Mouse (Mus musculus): ENCODE data around the gene Cfi. TPM values are rescaled to one million over a fixed set of nuclear protein-coding genes. Genes with fewer than 3 reads are reported as not detected.

Cfi gene
- polyA plus RNA-seq, 1 experiment from 2014 or later = 72.0 TPM

DNA sequence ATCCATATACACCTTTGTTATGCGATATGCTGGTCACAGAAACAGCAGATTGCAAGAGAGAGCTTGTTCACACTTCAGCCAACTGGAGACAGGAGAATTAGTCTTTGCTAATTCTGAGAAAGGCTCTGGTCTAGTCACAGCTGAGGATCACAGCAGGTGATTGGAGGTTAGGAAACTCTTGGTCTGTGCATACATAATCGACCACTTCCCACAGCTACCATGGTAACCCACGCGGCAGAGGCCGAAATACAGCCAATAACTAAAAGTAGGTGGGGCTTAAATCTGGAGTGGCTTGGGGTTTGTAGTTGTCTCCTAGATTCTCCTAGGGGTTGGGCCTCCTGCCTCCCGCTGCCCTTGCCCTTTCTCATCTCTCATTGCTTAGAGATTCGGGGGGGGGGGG lies 2.3 kb downstream of the Cfi start:
- Histone ChIP-seq H3K36me3 (ENCODE audit: control insufficient read depth, insufficient read depth, low read length) (no peaks in the 10 kb centered on the region), H3K4me3 (ENCODE audit: low read depth, low read length) (no peak overlapping the region), H3K9ac (ENCODE audit: low read depth, low read length) (no peak overlapping the region), H3K4me1 (replicated peaks; ENCODE audit: control insufficient read depth, insufficient read depth, low read length) (no peaks in the 10 kb centered on the region), H3K4me2 (peak overlapping the region; percentile 42; the same call in 1 of the 2 replicates), H3K27ac (ENCODE audit: low read depth, low read length) (no peak overlapping the region), H3K9me3 (ENCODE audit: control insufficient read depth, low read length) (no peaks in the 10 kb centered on the region), H3K27me3 (replicated peaks; ENCODE audit: control insufficient read depth, insufficient read depth, low read length) (no peaks in the 10 kb centered on the region)
- no peak; the same call in 1 of the 2 replicates for ATAC-seq (replicated peaks; ENCODE audit: low FRiP score)
- no peak for DNase-seq (ENCODE audit: low spot score)
- WGBS = 59% methylated on average over 6 of the region's 7 CpGs

DNA sequence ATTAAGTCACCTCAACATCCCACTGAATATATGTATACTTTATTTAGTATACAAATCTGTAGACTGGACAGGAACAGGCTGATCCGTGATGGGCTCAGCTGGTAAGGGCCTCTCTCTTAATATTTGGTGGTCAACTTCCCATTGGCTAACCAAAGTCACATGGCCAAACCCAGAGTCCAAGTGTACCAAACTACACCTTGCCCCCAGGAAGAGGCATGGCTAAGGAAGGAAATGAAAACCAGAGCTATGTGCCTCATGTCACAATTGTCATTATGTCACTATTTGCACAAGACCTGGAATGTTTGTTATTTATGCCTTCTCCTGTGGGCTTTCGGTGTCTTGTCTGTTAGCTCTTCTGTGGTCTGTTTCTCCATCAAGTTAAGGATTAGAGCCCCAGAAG lies 10.2 kb downstream of the Cfi start:
- Histone ChIP-seq H3K36me3 (ENCODE audit: control insufficient read depth, insufficient read depth, low read length) (no peaks in the 10 kb centered on the region), H3K27ac (ENCODE audit: low read depth, low read length) (no peak overlapping the region), H3K27me3 (replicated peaks; ENCODE audit: control insufficient read depth, insufficient read depth, low read length) (no peaks in the 10 kb centered on the region), H3K4me1 (replicated peaks; ENCODE audit: control insufficient read depth, insufficient read depth, low read length) (0 out of 2 replicates have a peak, but pooled peaks cover 3% of the 10 kb centered on the region), H3K9ac (ENCODE audit: low read depth, low read length) (no peak overlapping the region), H3K4me3 (ENCODE audit: low read depth, low read length) (no peak overlapping the region), H3K9me3 (ENCODE audit: control insufficient read depth, low read length) (no peaks in the 10 kb centered on the region), H3K4me2 (no peak overlapping the region)
- no peak for ATAC-seq (replicated peaks; ENCODE audit: low FRiP score)
- 68% methylated on average over 2 of the region's 2 CpGs for WGBS
- DNase-seq (ENCODE audit: low spot score) = no peak

DNA sequence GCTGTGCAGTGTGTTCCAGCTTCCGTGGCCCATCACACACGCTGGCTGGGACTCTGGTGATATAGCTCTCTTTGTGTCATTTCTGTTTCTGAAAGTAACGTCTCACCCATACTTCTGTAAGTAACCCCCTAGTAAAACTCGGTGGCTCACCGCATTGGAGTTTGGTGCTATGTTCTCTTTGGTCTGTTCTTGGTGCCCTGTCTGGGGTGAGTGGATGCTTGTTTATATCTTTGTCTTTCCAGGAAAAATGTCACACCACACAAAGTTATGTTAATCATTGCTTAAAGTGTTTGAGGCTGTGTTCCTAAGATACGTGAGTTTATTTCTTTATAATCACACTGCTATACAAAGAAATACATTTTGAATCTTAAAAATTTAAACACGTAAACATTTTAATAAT lies 11.2 kb downstream of the Cfi start:
- H3K27ac ChIP-seq (ENCODE audit: low read depth, low read length) = no peak overlapping the region
- 74% methylated on average over 7 of the region's 7 CpGs for WGBS
- 0 out of 2 replicates have a peak, but pooled peaks cover 3% of the 10 kb centered on the region for H3K4me1 ChIP-seq (replicated peaks; ENCODE audit: control insufficient read depth, insufficient read depth, low read length)
- H3K4me3 ChIP-seq (ENCODE audit: low read depth, low read length) = no peak overlapping the region
- H3K9me3 ChIP-seq (ENCODE audit: control insufficient read depth, low read length) = no peaks in the 10 kb centered on the region
- no peak overlapping the region for H3K9ac ChIP-seq (ENCODE audit: low read depth, low read length)
- H3K27me3 ChIP-seq (replicated peaks; ENCODE audit: control insufficient read depth, insufficient read depth, low read length) = no peaks in the 10 kb centered on the region
- H3K36me3 ChIP-seq (ENCODE audit: control insufficient read depth, insufficient read depth, low read length) = no peaks in the 10 kb centered on the region
- ATAC-seq (replicated peaks; ENCODE audit: low FRiP score) = no peak
- DNase-seq (ENCODE audit: low spot score) = no peak
- H3K4me2 ChIP-seq = no peak overlapping the region

DNA sequence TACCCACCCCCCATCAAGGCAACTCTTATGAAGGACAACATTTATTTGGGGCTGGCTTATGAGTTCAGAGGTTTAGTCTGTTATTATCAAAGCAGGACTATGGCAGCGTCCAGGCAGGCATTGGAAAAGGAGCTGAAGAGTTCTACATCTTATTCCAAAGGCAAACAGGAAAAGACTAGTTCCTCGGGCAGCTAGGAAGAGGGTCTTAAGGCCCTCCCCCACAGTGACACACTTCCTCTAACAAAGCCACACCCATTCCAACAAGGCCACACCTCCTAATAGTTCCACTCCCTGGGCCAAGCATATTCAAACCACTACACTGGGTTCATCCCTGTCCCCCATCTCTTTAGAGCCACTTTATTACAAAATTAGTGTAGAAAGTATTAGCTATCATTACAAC lies 26.9 kb downstream of the Cfi start:
- H3K27me3 ChIP-seq (replicated peaks; ENCODE audit: control insufficient read depth, insufficient read depth, low read length) = no peaks in the 10 kb centered on the region
- H3K36me3 ChIP-seq (ENCODE audit: control insufficient read depth, insufficient read depth, low read length) = peaks cover 2% of the 10 kb centered on the region; the same call in 1 of the 2 replicates
- 0 out of 2 replicates have a peak, but pooled peaks cover 1% of the 10 kb centered on the region for H3K9me3 ChIP-seq (ENCODE audit: control insufficient read depth, low read length)
- DNase-seq (ENCODE audit: low spot score) (no peak), ATAC-seq (replicated peaks; ENCODE audit: low FRiP score) (no peak)
- H3K27ac ChIP-seq (ENCODE audit: low read depth, low read length) = no peak overlapping the region
- no peak overlapping the region for H3K4me2 ChIP-seq
- no peak overlapping the region for H3K4me3 ChIP-seq (ENCODE audit: low read depth, low read length)
- WGBS = 60% methylated on average over 2 of the region's 2 CpGs
- no peak overlapping the region for H3K9ac ChIP-seq (ENCODE audit: low read depth, low read length)
- H3K4me1 ChIP-seq (replicated peaks; ENCODE audit: control insufficient read depth, insufficient read depth, low read length) = no peaks in the 10 kb centered on the region

DNA sequence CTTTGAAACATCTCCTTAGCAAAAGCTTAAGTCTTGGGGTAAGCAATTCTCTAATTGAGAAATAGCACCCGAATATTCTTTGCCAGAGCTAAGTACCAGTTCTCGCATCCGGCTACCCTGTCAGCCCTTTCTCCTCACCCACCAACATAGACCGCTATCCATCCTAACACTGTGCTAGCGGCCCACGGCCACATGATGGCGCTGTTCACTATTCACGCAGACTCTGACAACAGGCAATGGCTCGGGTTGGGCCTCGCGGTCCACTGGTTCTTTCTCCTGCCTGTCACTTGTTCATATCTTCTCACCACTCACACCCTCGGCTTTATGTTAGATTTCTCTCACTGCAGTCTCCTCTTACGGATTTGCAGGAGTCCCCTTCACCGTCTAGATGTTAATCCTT lies 28.0 kb downstream of the Cfi start:
- H3K9ac ChIP-seq (ENCODE audit: low read depth, low read length) = no peak overlapping the region
- H3K27ac ChIP-seq (ENCODE audit: low read depth, low read length) = no peak overlapping the region
- peaks cover 2% of the 10 kb centered on the region; the same call in 1 of the 2 replicates for H3K36me3 ChIP-seq (ENCODE audit: control insufficient read depth, insufficient read depth, low read length)
- H3K4me1 ChIP-seq (replicated peaks; ENCODE audit: control insufficient read depth, insufficient read depth, low read length) = no peaks in the 10 kb centered on the region
- DNase-seq (ENCODE audit: low spot score) = no peak
- no peak overlapping the region for H3K4me3 ChIP-seq (ENCODE audit: low read depth, low read length)
- H3K4me2 ChIP-seq = no peak overlapping the region
- peak; percentile 64; the same call in 1 of the 2 replicates for ATAC-seq (replicated peaks; ENCODE audit: low FRiP score)
- H3K9me3 ChIP-seq (ENCODE audit: control insufficient read depth, low read length) = no peaks in the 10 kb centered on the region
- no peaks in the 10 kb centered on the region for H3K27me3 ChIP-seq (replicated peaks; ENCODE audit: control insufficient read depth, insufficient read depth, low read length)
- 44% methylated on average over 14 of the region's 14 CpGs for WGBS

DNA sequence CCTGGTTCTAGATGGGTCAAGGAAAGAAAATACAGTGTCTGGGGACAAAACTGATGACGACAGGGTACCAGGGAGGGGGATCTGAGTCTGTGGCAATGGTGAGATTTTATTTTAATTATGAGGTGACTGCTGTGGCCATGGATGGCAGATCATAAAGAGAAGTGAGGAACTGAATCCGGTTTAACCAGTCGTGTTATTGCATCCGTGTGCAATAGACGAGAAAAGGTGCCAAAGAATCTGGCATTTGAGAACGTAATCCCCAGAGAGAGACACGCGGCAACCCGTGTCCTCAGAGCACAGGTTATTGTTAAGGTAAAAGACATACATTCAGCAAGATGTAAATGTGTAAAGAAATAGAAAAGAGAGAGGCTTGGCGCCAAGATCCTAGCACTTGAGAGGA lies 41.6 kb downstream of the Cfi start:
- DNase-seq (ENCODE audit: low spot score) (no peak), ATAC-seq (replicated peaks; ENCODE audit: low FRiP score) (no peak)
- Histone ChIP-seq H3K9ac (ENCODE audit: low read depth, low read length) (no peak overlapping the region), H3K4me2 (peak overlapping the region; percentile 82), H3K4me1 (replicated peaks; ENCODE audit: control insufficient read depth, insufficient read depth, low read length) (peaks cover 9% of the 10 kb centered on the region), H3K27me3 (replicated peaks; ENCODE audit: control insufficient read depth, insufficient read depth, low read length) (no peaks in the 10 kb centered on the region), H3K4me3 (ENCODE audit: low read depth, low read length) (no peak overlapping the region), H3K27ac (ENCODE audit: low read depth, low read length) (no peak overlapping the region), H3K36me3 (ENCODE audit: control insufficient read depth, insufficient read depth, low read length) (no peaks in the 10 kb centered on the region), H3K9me3 (ENCODE audit: control insufficient read depth, low read length) (no peaks in the 10 kb centered on the region)
- 91% methylated on average over 10 of the region's 10 CpGs for WGBS

DNA sequence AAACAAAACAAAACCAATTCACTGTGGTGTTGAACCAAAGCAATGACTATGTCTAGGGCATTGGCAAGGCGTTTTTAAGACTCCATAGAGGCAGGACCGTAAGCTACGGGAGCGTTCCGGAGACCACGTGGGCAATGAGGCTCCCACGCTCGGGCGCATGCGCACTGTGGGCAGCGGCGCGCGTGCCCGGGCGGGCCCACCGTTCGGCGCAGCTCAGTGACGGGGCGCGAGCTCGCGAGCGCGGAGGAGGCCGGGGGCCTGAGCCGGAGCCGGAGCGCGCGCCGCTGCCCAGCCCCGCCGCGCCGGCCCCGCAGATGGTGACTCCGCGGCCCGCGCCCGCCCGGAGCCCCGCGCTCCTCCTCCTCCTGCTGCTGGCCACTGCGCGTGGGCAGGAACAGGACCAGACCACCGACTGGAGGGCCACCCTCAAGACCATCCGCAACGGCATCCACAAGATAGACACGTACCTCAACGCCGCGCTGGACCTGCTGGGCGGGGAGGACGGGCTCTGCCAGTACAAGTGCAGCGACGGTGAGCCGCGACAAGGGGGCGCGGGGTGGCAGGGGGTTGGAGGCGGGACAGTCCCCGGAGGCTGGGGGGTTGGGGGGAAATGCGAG lies 42.8 kb downstream of the Cfi start, which contains the start of gene Pla2g12a:
Gene Pla2g12a (plus strand): TSS at position 202 of the 617 bp plus-strand sequence.
- peak within 1 kb of the TSS; percentile 82 for H3K4me2 ChIP-seq
- ATAC-seq (replicated peaks; ENCODE audit: low FRiP score) (peak; percentile 81), DNase-seq (ENCODE audit: low spot score) (peak; percentile 86)
- no peaks in the 10 kb centered on the region for H3K36me3 ChIP-seq (ENCODE audit: control insufficient read depth, insufficient read depth, low read length)
- H3K9ac ChIP-seq (ENCODE audit: low read depth, low read length) = peak within 1 kb of the TSS; percentile 81
- peak within 1 kb of the TSS; percentile 86 for H3K4me3 ChIP-seq (ENCODE audit: low read depth, low read length)
- H3K27me3 ChIP-seq (replicated peaks; ENCODE audit: control insufficient read depth, insufficient read depth, low read length) = no peaks in the 10 kb centered on the region
- no peaks in the 10 kb centered on the region for H3K9me3 ChIP-seq (ENCODE audit: control insufficient read depth, low read length)
- peaks cover 20% of the 10 kb centered on the region for H3K4me1 ChIP-seq (replicated peaks; ENCODE audit: control insufficient read depth, insufficient read depth, low read length)
- H3K27ac ChIP-seq (ENCODE audit: low read depth, low read length) = peak within 1 kb of the TSS; percentile 74
- under 1% methylated on average over 57 of the region's 66 CpGs for WGBS

DNA sequence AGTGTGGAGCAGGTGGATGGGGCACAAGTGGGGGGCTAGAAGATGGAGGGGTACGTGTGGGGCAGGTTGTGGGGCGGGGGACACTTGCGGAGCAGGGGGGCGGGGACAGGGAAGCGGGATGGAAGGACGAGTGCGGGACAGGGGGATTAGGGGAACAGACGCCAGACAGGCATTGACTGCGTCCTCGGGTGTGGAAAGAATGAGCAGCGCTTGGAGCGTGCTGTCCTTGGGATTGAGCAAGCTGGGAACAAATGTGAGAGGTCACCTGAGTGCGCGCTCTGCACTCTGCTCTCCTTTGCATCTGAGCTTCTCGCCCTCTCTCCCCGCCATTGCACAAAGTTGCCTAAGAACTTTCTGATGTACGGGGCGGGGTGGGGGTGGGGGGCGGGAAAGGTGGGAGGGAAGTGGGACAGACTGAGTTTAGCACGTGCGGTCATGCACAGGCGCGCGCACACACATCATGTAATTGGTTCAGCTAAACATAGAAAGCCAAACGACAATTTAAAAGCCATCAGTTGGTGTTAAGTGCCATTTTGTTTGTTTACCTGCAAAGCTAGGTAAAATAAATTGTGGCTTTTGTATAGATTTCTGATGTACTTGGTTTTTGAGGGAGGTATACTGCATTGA lies 43.6 kb downstream of the Cfi start:
- H3K9me3 ChIP-seq (ENCODE audit: control insufficient read depth, low read length) = no peaks in the 10 kb centered on the region
- no peaks in the 10 kb centered on the region for H3K36me3 ChIP-seq (ENCODE audit: control insufficient read depth, insufficient read depth, low read length)
- ATAC-seq (replicated peaks; ENCODE audit: low FRiP score) (peak; percentile 47), DNase-seq (ENCODE audit: low spot score) (peak; percentile 68)
- H3K9ac ChIP-seq (ENCODE audit: low read depth, low read length) = peak overlapping the region; percentile 81
- peak overlapping the region; percentile 82 for H3K4me2 ChIP-seq
- 1% methylated on average over 25 of the region's 25 CpGs for WGBS
- H3K27ac ChIP-seq (ENCODE audit: low read depth, low read length) = peak overlapping the region; percentile 74
- H3K27me3 ChIP-seq (replicated peaks; ENCODE audit: control insufficient read depth, insufficient read depth, low read length) = no peaks in the 10 kb centered on the region
- H3K4me3 ChIP-seq (ENCODE audit: low read depth, low read length) = peak overlapping the region; percentile 86
- H3K4me1 ChIP-seq (replicated peaks; ENCODE audit: control insufficient read depth, insufficient read depth, low read length) = peaks cover 24% of the 10 kb centered on the region

DNA sequence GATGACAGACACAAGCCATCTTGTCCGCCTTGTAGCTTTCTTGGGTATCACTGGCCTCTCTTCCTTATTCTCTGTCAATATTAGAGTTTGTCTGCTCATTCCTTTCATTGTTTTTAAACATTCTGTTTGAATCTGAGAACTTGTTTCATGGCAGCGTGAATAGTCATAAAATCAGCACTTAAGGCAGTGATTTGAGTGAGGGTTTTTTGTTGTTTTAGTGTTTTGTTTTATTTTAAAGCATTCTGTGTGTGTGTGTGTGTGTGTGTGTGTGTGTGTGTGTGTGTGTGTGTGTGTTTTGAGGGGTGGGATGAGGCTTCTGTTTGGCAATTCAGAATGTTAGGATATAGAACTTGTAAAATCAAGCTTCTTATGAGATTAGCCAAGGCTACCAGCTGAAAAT lies 44.2 kb downstream of the Cfi start:
- WGBS = 75% methylated on average over 2 of the region's 2 CpGs
- Histone ChIP-seq H3K9ac (ENCODE audit: low read depth, low read length) (peak overlapping the region; percentile 81), H3K27me3 (replicated peaks; ENCODE audit: control insufficient read depth, insufficient read depth, low read length) (no peaks in the 10 kb centered on the region), H3K36me3 (ENCODE audit: control insufficient read depth, insufficient read depth, low read length) (no peaks in the 10 kb centered on the region), H3K27ac (ENCODE audit: low read depth, low read length) (0 out of 2 replicates have a peak overlapping the region, but pooled peaks have one; percentile 74), H3K4me2 (peak overlapping the region; percentile 82), H3K4me3 (ENCODE audit: low read depth, low read length) (peak overlapping the region; percentile 86), H3K9me3 (ENCODE audit: control insufficient read depth, low read length) (no peaks in the 10 kb centered on the region), H3K4me1 (replicated peaks; ENCODE audit: control insufficient read depth, insufficient read depth, low read length) (peaks cover 30% of the 10 kb centered on the region)
- DNase-seq (ENCODE audit: low spot score) (no peak), ATAC-seq (replicated peaks; ENCODE audit: low FRiP score) (no peak)
